Mouse (Mus musculus): Measurements from ENCODE around the gene Rnf157. TPM values are rescaled to one million over a fixed set of nuclear protein-coding genes. Genes with fewer than 3 reads are reported as not detected.

Rnf157 gene
- total RNA-seq, 2 experiments from 2014 or later: 9.2 to 11.7 TPM

GRCm38 (mm10) chr11:116311169-116311568, 101.7 kb downstream of the Rnf157 start:
- ATAC-seq (replicated peaks; ENCODE audit: low FRiP score, poor library complexity, severe bottlenecking): no peak

GRCm38 (mm10) chr11:116309601-116310000, 103.2 kb downstream of the Rnf157 start:
- no peak for ATAC-seq (replicated peaks; ENCODE audit: low FRiP score, poor library complexity, severe bottlenecking)

GRCm38 (mm10) chr11:116307762-116308531, 104.9 kb downstream of the Rnf157 start:
- ATAC-seq (replicated peaks; ENCODE audit: low FRiP score, poor library complexity, severe bottlenecking): peak; percentile 83

- no peak for ATAC-seq (replicated peaks; ENCODE audit: low FRiP score, poor library complexity, severe bottlenecking)
Observed at GRCm38 (mm10) chr11:116307019-116307725, 105.7 kb downstream of the Rnf157 start, which contains the start of gene Exoc7. Exoc7 (minus strand) TSS chr11:116307233.

- ATAC-seq (replicated peaks; ENCODE audit: low FRiP score, poor library complexity, severe bottlenecking): peak; percentile 88
Observed at GRCm38 (mm10) chr11:116306126-116306982, 106.5 kb downstream of the Rnf157 start.

GRCm38 (mm10) chr11:116305423-116305822, 107.4 kb downstream of the Rnf157 start:
- ATAC-seq (replicated peaks; ENCODE audit: low FRiP score, poor library complexity, severe bottlenecking): no peak

- no peak for ATAC-seq (replicated peaks; ENCODE audit: low FRiP score, poor library complexity, severe bottlenecking)
Observed at GRCm38 (mm10) chr11:116298621-116299020, 114.2 kb downstream of the Rnf157 start.

- ATAC-seq (replicated peaks; ENCODE audit: low FRiP score, poor library complexity, severe bottlenecking): no peak
Observed at GRCm38 (mm10) chr11:116298221-116298620, 114.6 kb downstream of the Rnf157 start.

GRCm38 (mm10) chr11:116297017-116297416, 115.8 kb downstream of the Rnf157 start:
- ATAC-seq (replicated peaks; ENCODE audit: low FRiP score, poor library complexity, severe bottlenecking): no peak

- no peak for ATAC-seq (replicated peaks; ENCODE audit: low FRiP score, poor library complexity, severe bottlenecking)
Observed at GRCm38 (mm10) chr11:116296191-116296734, 116.6 kb downstream of the Rnf157 start.

- ATAC-seq (replicated peaks; ENCODE audit: low FRiP score, poor library complexity, severe bottlenecking): peak; percentile 39; the same call in 1 of the 2 replicates
Observed at GRCm38 (mm10) chr11:116294319-116294718, 118.5 kb downstream of the Rnf157 start.

- ATAC-seq (replicated peaks; ENCODE audit: low FRiP score, poor library complexity, severe bottlenecking): no peak
Observed at GRCm38 (mm10) chr11:116293538-116294137, 119.2 kb downstream of the Rnf157 start.

- ATAC-seq (replicated peaks; ENCODE audit: low FRiP score, poor library complexity, severe bottlenecking): no peak
Observed at GRCm38 (mm10) chr11:116292401-116292800, 120.4 kb downstream of the Rnf157 start.

- no peak for ATAC-seq (replicated peaks; ENCODE audit: low FRiP score, poor library complexity, severe bottlenecking)
Observed at GRCm38 (mm10) chr11:116290556-116290955, 122.3 kb downstream of the Rnf157 start.

- ATAC-seq (replicated peaks; ENCODE audit: low FRiP score, poor library complexity, severe bottlenecking): no peak
Observed at GRCm38 (mm10) chr11:116287351-116287750, 125.5 kb downstream of the Rnf157 start.

Other genes starting within 250 kb of the Rnf157 start
- gene Fbf1, start 244.9 kb downstream of the Rnf157 start, total RNA-seq (2015; ENCODE audit: low replicate concordance): 13.3 and 32.7 TPM in 2 replicates
- 12.3 and 27.5 TPM in 2 replicates for gene Fbf1, start 244.9 kb downstream of the Rnf157 start, total RNA-seq (2017; ENCODE audit: low replicate concordance)
- 11.2 and 19.3 TPM in 2 replicates for gene Ten1, start 214.2 kb downstream of the Rnf157 start, total RNA-seq (2015; ENCODE audit: low replicate concordance)
- gene Ten1, start 214.2 kb downstream of the Rnf157 start, total RNA-seq (2017; ENCODE audit: low replicate concordance): 3.0 and 3.7 TPM in 2 replicates
- gene Acox1, start 214.0 kb downstream of the Rnf157 start, total RNA-seq (2015; ENCODE audit: low replicate concordance): 15.5 and 18.4 TPM in 2 replicates
- gene Acox1, start 214.0 kb downstream of the Rnf157 start, total RNA-seq (2017; ENCODE audit: low replicate concordance): 6.4 and 20.5 TPM in 2 replicates
- gene Evpl, start 175.0 kb downstream of the Rnf157 start, total RNA-seq (2015; ENCODE audit: low replicate concordance): not detected in 2 replicates
- not detected in 2 replicates for gene Evpl, start 175.0 kb downstream of the Rnf157 start, total RNA-seq (2017; ENCODE audit: low replicate concordance)
- 13.7 and 18.9 TPM in 2 replicates for gene Srp68, start 138.8 kb downstream of the Rnf157 start, total RNA-seq (2015; ENCODE audit: low replicate concordance)
- gene Srp68, start 138.8 kb downstream of the Rnf157 start, total RNA-seq (2017; ENCODE audit: low replicate concordance): 18.2 and 21.3 TPM in 2 replicates
- gene Galr2, start 132.1 kb downstream of the Rnf157 start, total RNA-seq (2015; ENCODE audit: low replicate concordance): not detected in 2 replicates
- not detected in 2 replicates for gene Galr2, start 132.1 kb downstream of the Rnf157 start, total RNA-seq (2017; ENCODE audit: low replicate concordance)
- 7.6 and 8.4 TPM in 2 replicates for gene Exoc7, start 105.8 kb downstream of the Rnf157 start, total RNA-seq (2015; ENCODE audit: low replicate concordance)
- gene Exoc7, start 105.8 kb downstream of the Rnf157 start, total RNA-seq (2017; ENCODE audit: low replicate concordance): 7.4 and 57.7 TPM in 2 replicates
- gene Foxj1, start 77.6 kb downstream of the Rnf157 start, total RNA-seq (2015; ENCODE audit: low replicate concordance): not detected in 2 replicates
- gene Foxj1, start 77.6 kb downstream of the Rnf157 start, total RNA-seq (2017; ENCODE audit: low replicate concordance): 0.83 TPM in 1 of 2 replicates, not detected in the other
- 153 and 187 TPM in 2 replicates for gene Ubald2, start 21.1 kb upstream of the Rnf157 start, total RNA-seq (2015; ENCODE audit: low replicate concordance)
- 47.2 and 63.3 TPM in 2 replicates for gene Ubald2, start 21.1 kb upstream of the Rnf157 start, total RNA-seq (2017; ENCODE audit: low replicate concordance)
- gene Qrich2, start 53.2 kb upstream of the Rnf157 start, total RNA-seq (2015; ENCODE audit: low replicate concordance): not detected in 2 replicates
- not detected in 2 replicates for gene Qrich2, start 53.2 kb upstream of the Rnf157 start, total RNA-seq (2017; ENCODE audit: low replicate concordance)
- gene Prpsap1, start 81.2 kb upstream of the Rnf157 start, total RNA-seq (2015; ENCODE audit: low replicate concordance): 10.8 and 15.9 TPM in 2 replicates
- 9.5 and 12.0 TPM in 2 replicates for gene Prpsap1, start 81.2 kb upstream of the Rnf157 start, total RNA-seq (2017; ENCODE audit: low replicate concordance)
- 34.0 and 39.3 TPM in 2 replicates for gene Sphk1, start 117.9 kb upstream of the Rnf157 start, total RNA-seq (2015; ENCODE audit: low replicate concordance)
- gene Sphk1, start 117.9 kb upstream of the Rnf157 start, total RNA-seq (2017; ENCODE audit: low replicate concordance): 65.2 and 96.7 TPM in 2 replicates
- 95.5 and 136 TPM in 2 replicates for gene Ube2o, start 168.4 kb upstream of the Rnf157 start, total RNA-seq (2015; ENCODE audit: low replicate concordance)
- gene Ube2o, start 168.4 kb upstream of the Rnf157 start, total RNA-seq (2017; ENCODE audit: low replicate concordance): 126 and 150 TPM in 2 replicates
- not detected in 2 replicates for gene Aanat, start 173.4 kb upstream of the Rnf157 start, total RNA-seq (2015; ENCODE audit: low replicate concordance)
- gene Aanat, start 173.4 kb upstream of the Rnf157 start, total RNA-seq (2017; ENCODE audit: low replicate concordance): not detected in 2 replicates
- gene Rhbdf2, start 214.0 kb upstream of the Rnf157 start, total RNA-seq (2015; ENCODE audit: low replicate concordance): 6.3 and 12.6 TPM in 2 replicates
- gene Rhbdf2, start 214.0 kb upstream of the Rnf157 start, total RNA-seq (2017; ENCODE audit: low replicate concordance): 5.9 and 11.5 TPM in 2 replicates
- gene Prcd, start 240.5 kb upstream of the Rnf157 start, total RNA-seq (2015; ENCODE audit: low replicate concordance): not detected in 2 replicates
- gene Prcd, start 240.5 kb upstream of the Rnf157 start, total RNA-seq (2017; ENCODE audit: low replicate concordance): not detected in 2 replicates
- gene Cygb, start 241.3 kb upstream of the Rnf157 start, total RNA-seq (2015; ENCODE audit: low replicate concordance): not detected in 2 replicates
- not detected in 2 replicates for gene Cygb, start 241.3 kb upstream of the Rnf157 start, total RNA-seq (2017; ENCODE audit: low replicate concordance)

All from erythroid progenitor cell, adult 5-6 weeks (primary cell).